Mouse (Mus musculus) forebrain, embryonic 11.5 days (tissue): ENCODE measurements at regions not wholly inside any gene's neighbourhood (a gene's known extent, or its start where the extent isn't known, plus 50 kb on each side); places are given as distances from the start of the nearest gene placed in this dataset.

Experiments
- ATAC-seq: fragments of 200-750 bp; cut with Nextera tagmentation; replicated peaks from 2 replicates; pipeline ENCODE4 v1.8.0; 2017; ENCODE audit warnings: moderate TSS enrichment; ENCODE audit not compliant: low FRiP score
- DNase-seq: peaks from one replicate; pipeline ENCODE4 v3.0.0-alpha.2; 2017; ENCODE audit warnings: low spot score
- H3K27ac ChIP-seq: fragments of 300-500 bp; sonication (generic); 2 replicates; pipeline ENCODE4 v1.5.1; 2014; ENCODE audit warnings: low read depth, low read length
- H3K27me3 ChIP-seq: fragments of 300-500 bp; sonication (generic); 2 replicates; pipeline ENCODE4 v1.6.1; 2014; ENCODE audit warnings: mild to moderate bottlenecking, low read length, mixed read lengths; ENCODE audit not compliant: control insufficient read depth, insufficient read depth
- H3K36me3 ChIP-seq: fragments of 300-500 bp; sonication (generic); 2 replicates; pipeline ENCODE4 v1.6.1; 2014; ENCODE audit warnings: mild to moderate bottlenecking, low read length, moderate library complexity, mixed read lengths; ENCODE audit not compliant: control insufficient read depth, insufficient read depth
- H3K4me1 ChIP-seq: fragments of 300-500 bp; sonication (generic); replicated peaks from 2 replicates; pipeline ENCODE4 v1.6.1; 2014; ENCODE audit warnings: low read length, mixed read lengths; ENCODE audit not compliant: control insufficient read depth, insufficient read depth
- H3K4me2 ChIP-seq: fragments of 300-500 bp; sonication (generic); 2 replicates; pipeline ENCODE4 v1.6.1; 2014; ENCODE audit warnings: low read depth, mild to moderate bottlenecking, low read length, moderate library complexity, mixed read lengths; ENCODE audit not compliant: severe bottlenecking
- H3K4me3 ChIP-seq: fragments of 300-500 bp; sonication (generic); 2 replicates; pipeline ENCODE4 v1.5.1; 2014; ENCODE audit warnings: low read depth, low read length
- H3K9ac ChIP-seq: fragments of 300-500 bp; sonication (generic); 2 replicates; pipeline ENCODE4 v1.6.1; 2014; ENCODE audit warnings: low read length
- H3K9me3 ChIP-seq: fragments of 300-500 bp; sonication (generic); 2 replicates; pipeline ENCODE4 v1.6.1; 2016; ENCODE audit warnings: low read length, mixed read lengths; ENCODE audit not compliant: control insufficient read depth
- WGBS: fragments of 180-500 bp; shearing (Covaris S2); extraction: QIAGEN DNeasy Blood & Tissue Kit; methylation state at CpG from one replicate; pipeline ENCODE4 v1.1.7; 2014; 5-methylcytosine and 5-hydroxymethylcytosine counted together

DNA sequence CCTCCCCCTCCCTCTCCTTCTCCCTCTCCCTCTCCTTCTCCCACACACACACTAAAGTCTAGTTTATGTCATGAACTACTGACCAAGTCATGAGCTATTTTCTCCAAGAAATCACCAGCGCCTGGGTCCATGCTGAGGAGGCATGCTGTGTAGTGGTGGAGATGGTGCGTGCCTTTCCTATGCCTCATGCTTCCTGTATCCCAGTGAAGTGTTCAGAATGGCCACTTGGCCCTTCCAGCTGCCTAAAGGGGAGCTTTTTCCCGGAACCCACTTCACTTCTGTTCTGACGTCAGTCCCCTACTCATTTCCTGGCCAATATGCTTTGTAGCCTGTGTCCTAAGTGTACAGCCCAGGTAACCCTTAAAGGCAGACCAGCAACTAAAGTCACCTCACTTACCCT is 199.1 kb upstream of the Egflam start:
- DNase-seq (no peak), ATAC-seq (no peak)
- Histone ChIP-seq H3K4me2 (no peak overlapping the region), H3K4me1 (no peaks in the 10 kb centered on the region), H3K9me3 (no peaks in the 10 kb centered on the region), H3K4me3 (no peak overlapping the region), H3K27me3 (no peaks in the 10 kb centered on the region), H3K27ac (no peak overlapping the region), H3K36me3 (no peaks in the 10 kb centered on the region), H3K9ac (no peak overlapping the region)
- WGBS, result 79% methylated on average over 4 of the region's 4 CpGs

DNA sequence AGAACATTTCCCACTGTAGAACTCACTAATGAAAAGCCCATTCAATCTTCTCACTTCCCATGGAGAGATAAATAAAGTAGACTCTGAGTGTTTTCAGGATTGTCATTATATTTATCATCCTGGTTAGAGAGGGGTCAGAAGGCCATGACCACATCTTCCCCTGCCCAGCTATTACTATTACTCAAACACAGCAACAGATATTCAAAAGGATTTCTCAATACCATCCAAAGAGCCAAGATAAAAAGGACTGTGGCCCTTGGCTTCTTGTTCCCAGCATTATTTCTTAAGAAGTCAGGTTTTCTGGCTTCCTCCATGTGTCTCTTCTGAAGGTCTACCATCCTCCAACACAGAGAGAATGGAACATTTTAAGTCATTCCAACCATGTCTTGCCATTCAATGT is 199.6 kb upstream of the Egflam start:
- no peaks in the 10 kb centered on the region for H3K36me3 ChIP-seq
- no peak overlapping the region for H3K9ac ChIP-seq
- DNase-seq, result no peak
- H3K4me3 ChIP-seq, result no peak overlapping the region
- H3K27ac ChIP-seq, result no peak overlapping the region
- ATAC-seq, result no peak
- H3K27me3 ChIP-seq, result no peaks in the 10 kb centered on the region
- no peaks in the 10 kb centered on the region for H3K4me1 ChIP-seq
- H3K9me3 ChIP-seq, result no peaks in the 10 kb centered on the region
- no peak overlapping the region for H3K4me2 ChIP-seq

DNA sequence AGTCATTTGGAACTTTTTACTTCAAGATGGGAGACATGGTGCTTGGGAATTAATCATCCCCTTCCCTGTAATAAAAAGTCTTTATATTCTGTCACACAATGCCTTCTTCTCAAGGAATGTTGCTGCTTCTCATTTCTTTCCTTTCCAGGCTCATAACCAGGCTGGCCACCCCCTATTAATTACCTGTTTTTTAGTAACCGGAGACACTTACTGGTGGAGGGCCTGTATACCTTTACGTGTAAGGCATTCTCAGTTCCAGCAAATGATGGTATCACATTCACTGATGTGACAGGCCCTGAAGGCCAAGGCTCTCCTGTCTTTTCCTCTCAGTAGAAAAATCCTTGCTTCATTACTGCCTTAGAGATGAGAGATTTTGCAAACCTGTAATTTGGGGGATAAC is 203.3 kb upstream of the Egflam start:
- Histone ChIP-seq H3K36me3 (no peaks in the 10 kb centered on the region), H3K4me2 (no peak overlapping the region), H3K4me3 (no peak overlapping the region), H3K9ac (no peak overlapping the region), H3K27ac (no peak overlapping the region), H3K27me3 (no peaks in the 10 kb centered on the region), H3K4me1 (no peaks in the 10 kb centered on the region), H3K9me3 (no peaks in the 10 kb centered on the region)
- DNase-seq (no peak), ATAC-seq (no peak)
- WGBS, result 79% methylated on average over 2 of the region's 2 CpGs

DNA sequence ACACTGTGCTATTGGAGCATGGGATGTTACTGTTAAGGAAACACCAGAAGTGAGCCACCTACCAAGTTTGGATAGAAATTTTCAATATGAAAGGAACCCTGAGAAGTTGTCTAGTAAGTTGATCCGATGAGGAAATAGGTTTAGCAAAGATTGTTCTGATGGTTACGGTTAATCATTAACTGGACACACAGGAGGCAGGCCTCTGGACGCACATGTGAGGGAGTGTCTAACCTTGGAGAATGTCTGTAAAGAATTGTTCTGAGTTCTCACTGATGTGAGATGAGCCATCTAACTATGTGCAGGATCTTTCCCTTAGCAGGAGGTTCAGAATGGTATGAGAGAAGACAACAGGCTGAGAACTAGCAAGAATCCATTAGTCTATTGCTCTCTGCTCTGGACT is 205.8 kb upstream of the Gdnf start:
- ATAC-seq (no peak), DNase-seq (no peak)
- no peak overlapping the region for H3K9ac ChIP-seq
- no peak overlapping the region for H3K27ac ChIP-seq
- H3K36me3 ChIP-seq, result no peaks in the 10 kb centered on the region
- H3K27me3 ChIP-seq, result no peaks in the 10 kb centered on the region
- H3K4me1 ChIP-seq, result no peaks in the 10 kb centered on the region
- 93% methylated on average over 3 of the region's 3 CpGs for WGBS
- H3K4me2 ChIP-seq, result no peak overlapping the region
- H3K4me3 ChIP-seq, result no peak overlapping the region
- no peaks in the 10 kb centered on the region for H3K9me3 ChIP-seq

DNA sequence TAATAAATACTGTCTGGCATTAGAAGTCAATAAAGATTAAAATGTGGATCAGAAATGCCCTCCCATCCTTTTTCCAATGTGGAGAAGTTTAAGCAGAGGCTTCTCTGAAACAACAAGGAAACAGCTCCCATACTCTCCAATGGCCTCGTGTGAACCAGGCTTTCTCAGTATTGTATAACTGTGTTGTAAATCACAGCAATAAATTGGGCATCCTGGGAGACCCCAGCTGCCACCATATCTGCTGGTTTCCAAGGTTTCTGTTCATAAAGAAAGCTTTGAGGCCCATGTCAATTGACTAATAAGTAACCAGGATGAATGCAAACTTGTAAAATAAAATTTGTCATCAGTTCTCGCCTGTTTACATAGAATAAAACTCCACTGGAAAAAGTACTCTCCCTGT is 192.7 kb upstream of the Gdnf start:
- WGBS, result 77% methylated on average over 2 of the region's 2 CpGs
- Histone ChIP-seq H3K4me1 (0 out of 2 replicates have a peak, but pooled peaks cover 2% of the 10 kb centered on the region), H3K4me2 (no peak overlapping the region), H3K27ac (no peak overlapping the region), H3K27me3 (no peaks in the 10 kb centered on the region), H3K9me3 (no peaks in the 10 kb centered on the region), H3K9ac (no peak overlapping the region), H3K36me3 (no peaks in the 10 kb centered on the region), H3K4me3 (no peak overlapping the region)
- no peak for DNase-seq
- ATAC-seq, result no peak

DNA sequence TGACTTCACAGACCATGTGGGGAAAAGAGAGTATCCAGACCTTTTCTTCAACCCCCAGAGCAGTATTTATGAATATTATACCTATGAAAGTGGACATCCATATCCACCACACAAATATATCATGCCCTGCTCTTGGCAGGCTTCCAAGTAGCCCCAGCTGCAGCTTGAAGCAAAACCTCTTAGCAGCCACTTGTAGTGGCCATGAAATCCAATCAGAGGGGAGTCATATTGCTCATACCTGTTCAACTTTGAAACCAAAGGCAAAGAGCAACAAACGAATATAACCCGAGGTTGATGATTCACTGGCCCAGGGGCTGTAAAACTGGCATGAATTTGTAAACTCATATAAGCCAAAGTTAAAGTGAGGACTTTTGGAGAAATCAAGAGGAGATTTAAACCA is 187.6 kb upstream of the Gdnf start:
- no peak overlapping the region for H3K4me3 ChIP-seq
- H3K4me1 ChIP-seq, result no peaks in the 10 kb centered on the region

DNA sequence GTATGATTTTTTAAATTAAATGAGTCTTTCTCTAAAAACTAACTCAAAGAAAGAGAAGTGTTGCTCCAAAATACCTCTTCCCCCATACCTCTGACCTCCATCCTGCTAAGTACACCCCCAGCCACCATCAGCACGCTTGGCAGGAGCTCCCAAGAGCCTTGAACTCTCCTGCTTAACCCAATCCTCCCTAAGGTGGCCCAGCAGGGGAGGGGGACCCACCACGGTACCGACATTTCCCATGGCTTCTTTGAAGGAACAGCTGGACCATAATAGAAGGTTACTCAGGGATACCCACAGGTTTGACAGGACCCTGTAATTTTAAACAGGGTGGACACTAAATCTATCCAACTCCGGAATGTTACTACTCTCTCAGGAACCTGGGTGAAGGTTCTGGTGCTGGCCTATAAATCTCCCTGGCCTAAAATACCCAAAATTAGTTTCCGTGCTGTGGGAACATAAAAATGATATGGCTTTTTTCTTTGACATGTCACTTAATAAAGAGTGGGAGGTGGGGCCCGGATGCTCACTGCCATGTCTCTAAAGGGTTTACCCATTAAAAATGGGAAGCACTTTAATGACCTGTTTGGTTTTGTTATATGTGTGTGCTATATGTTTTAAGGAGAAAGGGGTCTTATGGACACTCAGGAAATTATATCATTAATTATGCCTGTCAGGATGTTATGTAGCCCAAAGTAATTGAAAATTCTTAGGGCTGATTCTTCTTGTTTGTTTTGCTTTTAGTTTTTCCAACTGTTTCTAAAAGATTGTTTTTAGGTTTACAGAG is 185.8 kb upstream of the Gdnf start:
- 81% methylated on average over 6 of the region's 6 CpGs for WGBS
- Histone ChIP-seq H3K27me3 (no peaks in the 10 kb centered on the region), H3K36me3 (no peaks in the 10 kb centered on the region), H3K9ac (no peak overlapping the region), H3K4me2 (no peak overlapping the region), H3K4me3 (no peak overlapping the region), H3K27ac (no peak overlapping the region), H3K9me3 (no peaks in the 10 kb centered on the region), H3K4me1 (no peaks in the 10 kb centered on the region)
- ATAC-seq (no peak), DNase-seq (no peak)

More for the DNA sequence above, 187.6 kb upstream of the Gdnf start:
- DNase-seq, result no peak
- WGBS, result 90% methylated on average over 2 of the region's 2 CpGs
- Histone ChIP-seq H3K9ac (no peak overlapping the region), H3K27ac (no peak overlapping the region), H3K9me3 (no peaks in the 10 kb centered on the region), H3K4me2 (no peak overlapping the region), H3K27me3 (no peaks in the 10 kb centered on the region), H3K36me3 (no peaks in the 10 kb centered on the region)
- no peak for ATAC-seq

DNA sequence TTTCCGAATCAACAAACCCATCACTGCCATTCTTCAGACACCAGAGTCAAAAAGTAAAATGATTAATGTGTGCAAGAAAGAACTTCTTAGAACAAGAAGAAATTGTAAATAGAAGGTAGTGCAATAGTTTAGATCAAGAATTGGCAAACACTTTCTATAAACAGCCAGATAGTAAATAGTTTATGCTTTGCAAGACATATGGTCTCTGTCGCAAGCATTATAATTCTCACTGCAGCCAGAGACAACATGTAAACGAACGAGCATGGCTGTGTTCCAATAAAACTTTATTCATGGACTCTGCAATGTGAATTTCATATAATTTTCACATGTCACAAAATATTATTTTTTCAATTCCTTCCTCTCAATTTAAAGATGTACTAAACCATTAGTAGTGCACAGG is 180.8 kb upstream of the Gdnf start:
- no peak overlapping the region for H3K9ac ChIP-seq
- WGBS, result 92% methylated on average over 4 of the region's 4 CpGs
- H3K4me1 ChIP-seq, result no peaks in the 10 kb centered on the region

DNA sequence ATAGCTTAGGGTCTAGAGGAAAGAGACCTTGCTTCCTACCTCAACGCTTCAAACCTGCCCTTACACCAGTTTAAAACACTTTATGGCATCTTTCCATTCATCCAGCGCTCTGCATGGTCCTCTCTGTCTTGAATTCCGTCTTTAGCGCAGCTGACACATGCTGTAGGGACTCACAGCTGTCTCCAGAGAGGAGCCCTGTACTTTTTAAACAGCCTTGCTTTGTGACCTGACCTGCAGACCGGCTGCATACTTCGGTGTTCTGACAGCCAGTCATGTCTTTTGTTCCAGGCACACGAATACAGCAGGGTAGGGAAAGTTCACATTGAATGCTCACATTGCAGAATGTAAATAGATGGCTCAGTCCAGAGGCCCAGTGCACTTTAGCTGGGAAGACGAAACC is 175.4 kb upstream of the Gdnf start:
- Histone ChIP-seq H3K36me3 (no peaks in the 10 kb centered on the region), H3K4me3 (no peak overlapping the region), H3K4me2 (no peak overlapping the region), H3K27ac (no peak overlapping the region), H3K9ac (no peak overlapping the region), H3K27me3 (no peaks in the 10 kb centered on the region), H3K4me1 (no peaks in the 10 kb centered on the region), H3K9me3 (no peaks in the 10 kb centered on the region)
- WGBS, result 60% methylated on average over 8 of the region's 8 CpGs
- no peak for ATAC-seq
- no peak for DNase-seq

More for the DNA sequence above, 180.8 kb upstream of the Gdnf start:
- H3K27me3 ChIP-seq, result no peaks in the 10 kb centered on the region
- no peak overlapping the region for H3K4me2 ChIP-seq
- DNase-seq (no peak), ATAC-seq (no peak)
- H3K4me3 ChIP-seq, result no peak overlapping the region
- H3K9me3 ChIP-seq, result no peaks in the 10 kb centered on the region
- no peaks in the 10 kb centered on the region for H3K36me3 ChIP-seq
- no peak overlapping the region for H3K27ac ChIP-seq
